Mouse (Mus musculus) heart, embryonic 10.5 days (tissue): ENCODE measurements around the gene Rpl18a. TPM values are rescaled to one million over a fixed set of nuclear protein-coding genes. Genes with fewer than 3 reads are reported as not detected.

Experiments
- DNase-seq: peaks from one replicate; pipeline ENCODE4 v3.0.0-alpha.2; 2017; ENCODE audit warnings: low spot score
- H3K27ac ChIP-seq: fragments of 300-500 bp; sonication (generic); 2 replicates; pipeline ENCODE4 v1.5.1; 2016; ENCODE audit warnings: mild to moderate bottlenecking
- H3K27me3 ChIP-seq: fragments of 300-500 bp; sonication (generic); 2 replicates; pipeline ENCODE4 v1.6.1; 2016; ENCODE audit warnings: mild to moderate bottlenecking; ENCODE audit not compliant: poor library complexity, insufficient read depth, severe bottlenecking
- H3K36me3 ChIP-seq: fragments of 300-500 bp; sonication (generic); 2 replicates; pipeline ENCODE4 v1.6.1; 2016; ENCODE audit warnings: mild to moderate bottlenecking, moderate library complexity
- H3K4me1 ChIP-seq: fragments of 300-500 bp; sonication (generic); 2 replicates; pipeline ENCODE4 v1.6.1; 2016; ENCODE audit warnings: mild to moderate bottlenecking
- H3K4me3 ChIP-seq: fragments of 300-500 bp; sonication (generic); 2 replicates; pipeline ENCODE4 v1.5.1; 2016; ENCODE audit warnings: mild to moderate bottlenecking, moderate library complexity
- H3K9me3 ChIP-seq: fragments of 300-500 bp; sonication (generic); 2 replicates; pipeline ENCODE4 v1.6.1; 2016; ENCODE audit warnings: mild to moderate bottlenecking, moderate library complexity
- WGBS: fragments of 180-500 bp; shearing (Covaris S2); methylation state at CpG from one replicate; pipeline ENCODE4 v1.1.7; 2016; 5-methylcytosine and 5-hydroxymethylcytosine counted together
- polyA plus RNA-seq: library from polyadenylated mRNA; unstranded; fragments of >200 nt; fragmentation: Nextera tagmentation; extraction: Ambion mirVana; gene quantifications from 2 replicates; pipeline ENCODE4 v1.2.1, GENCODE M21; 2016

Gene Rpl18a
- polyA plus RNA-seq, 1 experiment from 2014 or later: 2,378 TPM

- H3K4me1 ChIP-seq: peaks cover 35% of the 10 kb centered on the region
- H3K36me3 ChIP-seq: no peaks in the 10 kb centered on the region
- 9% methylated on average over 33 of the region's 33 CpGs for WGBS
- DNase-seq: no peak
- no peaks in the 10 kb centered on the region for H3K9me3 ChIP-seq
- H3K4me3 ChIP-seq: peak overlapping the region; percentile 66
- H3K27ac ChIP-seq: peak overlapping the region; percentile 78
- H3K27me3 ChIP-seq: peaks cover 63% of the 10 kb centered on the region
Measured at GRCm38 (mm10) chr8:70856541-70857197, 40.5 kb downstream of the Rpl18a start.

GRCm38 (mm10) chr8:70856028-70856427, 41.2 kb downstream of the Rpl18a start:
- no peak overlapping the region for H3K27ac ChIP-seq
- H3K36me3 ChIP-seq: no peaks in the 10 kb centered on the region
- no peak for DNase-seq
- H3K4me1 ChIP-seq: peaks cover 37% of the 10 kb centered on the region
- H3K4me3 ChIP-seq: no peak overlapping the region
- 58% methylated on average over 5 of the region's 5 CpGs for WGBS
- H3K27me3 ChIP-seq: peaks cover 58% of the 10 kb centered on the region
- no peaks in the 10 kb centered on the region for H3K9me3 ChIP-seq

- no peak for DNase-seq
- Histone ChIP-seq H3K27ac (no peak overlapping the region), H3K4me3 (no peak overlapping the region), H3K27me3 (peaks cover 66% of the 10 kb centered on the region), H3K9me3 (no peaks in the 10 kb centered on the region), H3K36me3 (no peaks in the 10 kb centered on the region), H3K4me1 (peaks cover 39% of the 10 kb centered on the region)
- 72% methylated on average over 2 of the region's 2 CpGs for WGBS
Measured at GRCm38 (mm10) chr8:70853863-70854262, 43.3 kb downstream of the Rpl18a start.

GRCm38 (mm10) chr8:70852595-70853231, 44.5 kb downstream of the Rpl18a start:
- 83% methylated on average over 41 of the region's 41 CpGs for WGBS
- H3K27ac ChIP-seq: no peak overlapping the region
- DNase-seq: no peak
- no peak overlapping the region for H3K4me3 ChIP-seq
- H3K27me3 ChIP-seq: peaks cover 69% of the 10 kb centered on the region
- no peaks in the 10 kb centered on the region for H3K9me3 ChIP-seq
- H3K4me1 ChIP-seq: peaks cover 34% of the 10 kb centered on the region
- H3K36me3 ChIP-seq: no peaks in the 10 kb centered on the region

- WGBS: 48% methylated on average over 6 of the region's 6 CpGs
- Histone ChIP-seq H3K36me3 (no peaks in the 10 kb centered on the region), H3K4me1 (peaks cover 28% of the 10 kb centered on the region), H3K27ac (no peak overlapping the region), H3K4me3 (no peak overlapping the region), H3K9me3 (no peaks in the 10 kb centered on the region), H3K27me3 (peaks cover 74% of the 10 kb centered on the region)
- no peak for DNase-seq
Measured at GRCm38 (mm10) chr8:70851837-70852236, 45.4 kb downstream of the Rpl18a start.

GRCm38 (mm10) chr8:70850947-70851346, 46.3 kb downstream of the Rpl18a start:
- H3K4me1 ChIP-seq: peaks cover 27% of the 10 kb centered on the region
- WGBS: 84% methylated on average over 4 of the region's 4 CpGs
- no peaks in the 10 kb centered on the region for H3K36me3 ChIP-seq
- H3K9me3 ChIP-seq: no peaks in the 10 kb centered on the region
- no peak overlapping the region for H3K4me3 ChIP-seq
- DNase-seq: no peak
- H3K27ac ChIP-seq: no peak overlapping the region
- H3K27me3 ChIP-seq: peaks cover 76% of the 10 kb centered on the region

GRCm38 (mm10) chr8:70850132-70850845, 46.9 kb downstream of the Rpl18a start:
- Histone ChIP-seq H3K4me1 (peaks cover 27% of the 10 kb centered on the region), H3K27me3 (peaks cover 73% of the 10 kb centered on the region), H3K4me3 (no peak overlapping the region), H3K36me3 (no peaks in the 10 kb centered on the region), H3K27ac (no peak overlapping the region), H3K9me3 (no peaks in the 10 kb centered on the region)
- DNase-seq: no peak
- 69% methylated on average over 7 of the region's 7 CpGs for WGBS

- H3K27me3 ChIP-seq: peaks cover 68% of the 10 kb centered on the region
- WGBS: 77% methylated on average over 3 of the region's 3 CpGs
- no peak for DNase-seq
- no peaks in the 10 kb centered on the region for H3K36me3 ChIP-seq
- H3K4me1 ChIP-seq: peaks cover 27% of the 10 kb centered on the region
- no peak overlapping the region for H3K27ac ChIP-seq
- H3K9me3 ChIP-seq: no peaks in the 10 kb centered on the region
- H3K4me3 ChIP-seq: no peak overlapping the region
Measured at GRCm38 (mm10) chr8:70849333-70849990, 47.8 kb downstream of the Rpl18a start.

GRCm38 (mm10) chr8:70846371-70847154, 50.6 kb downstream of the Rpl18a start:
- DNase-seq: no peak
- 52% methylated on average over 15 of the region's 15 CpGs for WGBS
- Histone ChIP-seq H3K9me3 (no peaks in the 10 kb centered on the region), H3K4me1 (peaks cover 22% of the 10 kb centered on the region), H3K4me3 (no peak overlapping the region), H3K27ac (no peak overlapping the region), H3K36me3 (no peaks in the 10 kb centered on the region), H3K27me3 (peaks cover 83% of the 10 kb centered on the region)

GRCm38 (mm10) chr8:70845108-70845507, 52.1 kb downstream of the Rpl18a start:
- H3K4me1 ChIP-seq: peaks cover 27% of the 10 kb centered on the region
- H3K9me3 ChIP-seq: no peaks in the 10 kb centered on the region
- no peak overlapping the region for H3K27ac ChIP-seq
- WGBS: 44% methylated on average over 5 of the region's 5 CpGs
- H3K27me3 ChIP-seq: peaks cover 74% of the 10 kb centered on the region
- no peaks in the 10 kb centered on the region for H3K36me3 ChIP-seq
- no peak for DNase-seq
- no peak overlapping the region for H3K4me3 ChIP-seq
